Mouse (Mus musculus): Measurements from ENCODE around the gene B430218F22Rik.
A peak's percentile ranks its signal among the peaks of the same experiment; 100 is the strongest.
"Not testable (repeated sequence)": the region's sequence is repeated elsewhere in the genome, so short reads cannot be mapped to it uniquely, and the experiment has no call there.

B430218F22Rik gene

GRCm38 (mm10) chr13:118386511-118387447 is at the start of gene B430218F22Rik, which contains the start of gene Mrps30:
Gene B430218F22Rik (plus strand): TSS chr13:118386630.
Gene Mrps30 (minus strand): TSS chr13:118387252.
- peak; percentile 95 for DNase-seq (ENCODE audit: low read depth, low spot score)

- DNase-seq (ENCODE audit: low read depth, low spot score), result peak; percentile 11
Measured at GRCm38 (mm10) chr13:118350257-118350656, 36.2 kb upstream of the B430218F22Rik start.

DNA sequence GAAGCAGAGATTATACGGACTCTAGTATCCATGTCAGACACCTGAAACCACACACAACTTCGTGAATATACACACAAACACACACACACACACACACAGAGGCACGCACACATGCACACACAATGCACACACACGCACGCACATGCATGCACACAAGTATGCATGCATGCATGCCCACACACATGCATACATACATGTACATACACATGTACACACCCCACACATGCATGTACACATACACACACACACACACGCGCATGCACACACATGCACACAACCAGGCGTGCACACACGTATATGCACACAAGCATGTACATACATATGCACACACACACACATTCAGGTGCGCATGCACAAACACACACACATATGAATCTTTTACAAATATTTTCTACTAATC is 35.6 kb upstream of the B430218F22Rik start:
- DNase-seq (ENCODE audit: low read depth, low spot score), result no peak

- DNase-seq (ENCODE audit: low read depth, low spot score), result no peak
Measured at GRCm38 (mm10) chr13:118363342-118363741, 23.1 kb upstream of the B430218F22Rik start.

GRCm38 (mm10) chr13:118365774-118366173 is 20.7 kb upstream of the B430218F22Rik start:
- DNase-seq (ENCODE audit: low read depth, low spot score), result no peak

GRCm38 (mm10) chr13:118372871-118373270 is 13.6 kb upstream of the B430218F22Rik start:
- no peak for DNase-seq (ENCODE audit: low read depth, low spot score)

DNA sequence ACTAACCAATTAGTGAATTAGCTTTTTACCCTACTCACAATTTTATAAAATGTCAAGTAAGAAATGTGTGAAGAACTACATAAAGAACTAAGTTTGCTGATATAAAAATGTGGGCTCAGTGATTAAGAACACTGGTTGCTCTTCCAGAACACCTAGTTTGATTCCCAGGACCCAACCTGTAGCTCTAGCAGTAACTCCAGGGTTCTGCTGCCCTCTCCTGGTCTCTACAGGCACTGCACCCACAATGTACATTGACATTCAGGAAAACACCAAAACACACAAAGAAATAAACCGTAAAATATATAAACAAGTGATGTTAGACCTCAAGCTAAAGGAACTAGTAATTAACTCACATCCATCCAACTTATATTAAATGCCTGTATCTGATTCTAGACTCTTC is 7.3 kb upstream of the B430218F22Rik start:
- no peak for DNase-seq (ENCODE audit: low read depth, low spot score)

DNA sequence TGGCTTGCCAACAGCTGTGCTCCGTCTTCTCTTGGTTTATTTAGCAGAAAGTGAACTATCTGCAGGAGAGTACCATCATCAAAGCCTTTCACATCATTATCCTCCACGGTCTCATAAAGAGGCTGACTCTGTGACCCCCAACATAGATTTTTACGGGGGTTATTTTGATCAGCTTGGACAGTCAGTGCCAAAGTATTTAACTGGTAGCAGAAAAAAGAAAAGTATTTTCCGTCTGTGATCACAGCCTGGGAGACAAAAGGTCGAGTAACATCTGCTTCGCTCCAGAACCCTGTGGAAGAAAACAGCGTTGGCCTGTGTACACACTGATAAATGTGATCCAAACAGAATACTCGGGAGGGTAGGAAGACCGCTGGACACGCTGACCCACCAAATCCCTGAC is 6.0 kb upstream of the B430218F22Rik start:
- DNase-seq (ENCODE audit: low read depth, low spot score), result no peak

- not testable (repeated sequence) for DNase-seq (ENCODE audit: low read depth, low spot score)
Measured at GRCm38 (mm10) chr13:118387448-118387801, 995 bp downstream of the B430218F22Rik start.

DNA sequence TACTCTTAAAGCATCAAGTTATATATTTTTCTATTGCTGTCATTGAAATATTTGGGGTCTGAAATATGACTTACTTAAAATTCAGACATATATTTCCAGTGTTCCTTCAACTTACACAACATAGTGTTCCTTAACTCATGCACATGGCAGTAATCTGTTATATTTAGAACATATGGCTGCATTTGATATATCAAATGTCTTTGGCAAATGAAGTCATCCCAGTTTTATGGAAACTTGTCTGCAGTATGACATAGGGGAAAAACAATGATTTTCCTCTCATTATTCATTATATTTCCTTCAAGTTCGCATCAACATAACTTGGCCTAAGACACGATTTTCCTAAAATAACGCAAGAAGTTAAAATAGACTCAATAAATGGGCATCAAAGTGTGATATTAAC is 9.4 kb downstream of the B430218F22Rik start:
- no peak for DNase-seq (ENCODE audit: low read depth, low spot score)

- no peak for DNase-seq (ENCODE audit: low read depth, low spot score)
Measured at GRCm38 (mm10) chr13:118400340-118400739, 13.9 kb downstream of the B430218F22Rik start.

DNA sequence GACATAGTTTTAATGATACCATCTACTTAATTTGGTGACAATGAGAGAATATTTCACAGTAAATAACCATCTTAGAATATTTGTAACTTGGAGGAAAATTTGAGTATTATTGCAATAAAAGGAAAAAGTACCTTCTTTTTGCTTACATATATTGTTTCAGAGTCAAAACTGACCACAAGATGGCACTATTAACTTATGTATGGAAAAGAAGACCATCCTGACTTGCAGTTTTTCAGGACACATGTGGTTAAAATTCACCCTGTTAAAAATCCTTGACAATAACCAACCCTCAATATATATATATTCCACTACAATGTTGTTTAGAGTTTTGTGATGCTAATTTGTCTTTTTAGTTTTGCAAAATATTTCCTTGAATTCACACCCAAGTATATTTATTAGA is 17.1 kb downstream of the B430218F22Rik start:
- no peak for DNase-seq (ENCODE audit: low read depth, low spot score)

GRCm38 (mm10) chr13:118411297-118411992 is 25.0 kb downstream of the B430218F22Rik start:
- no peak for DNase-seq (ENCODE audit: low read depth, low spot score)

DNA sequence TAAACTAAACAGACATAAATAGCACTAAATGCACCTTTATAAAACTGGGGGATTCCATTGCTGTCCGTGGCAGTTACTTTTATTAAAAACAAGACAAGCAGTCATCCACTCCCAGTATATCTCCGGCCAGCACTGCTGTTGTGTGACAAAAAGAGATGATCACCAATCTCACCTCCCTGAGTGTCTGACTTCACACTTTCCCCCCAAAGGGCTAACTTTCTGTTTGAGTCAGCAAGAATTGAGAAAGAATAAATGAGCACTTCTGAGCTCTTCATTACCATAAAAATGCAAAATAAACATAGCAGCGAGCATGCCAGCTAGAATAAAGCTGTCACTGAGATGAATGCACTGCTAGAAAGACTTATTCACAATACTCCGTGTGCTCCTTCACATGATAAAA is 31.7 kb downstream of the B430218F22Rik start:
- no peak for DNase-seq (ENCODE audit: low read depth, low spot score)

GRCm38 (mm10) chr13:118420408-118420807 is 34.0 kb downstream of the B430218F22Rik start:
- DNase-seq (ENCODE audit: low read depth, low spot score), result no peak

- no peak for DNase-seq (ENCODE audit: low read depth, low spot score)
Measured at GRCm38 (mm10) chr13:118420847-118421246, 34.4 kb downstream of the B430218F22Rik start.

All from retina, adult 2 months (tissue).